Mouse (Mus musculus): Measurements from ENCODE around the gene Pappa. TPM values are rescaled to one million over a fixed set of nuclear protein-coding genes. Genes with fewer than 3 reads are reported as not detected.

Pappa gene
- polyA plus RNA-seq, 1 experiment: 4.4 TPM

GRCm38 (mm10) chr4:65333718-65334117 lies 209.7 kb downstream of the Pappa start:
- Histone ChIP-seq H3K4me1 (ENCODE audit: control insufficient read depth, insufficient read depth, low read length) (no peaks in the 10 kb centered on the region), H3K27ac (ENCODE audit: control insufficient read depth, insufficient read depth, low read depth, low read length) (no peak overlapping the region), H3K36me3 (ENCODE audit: control insufficient read depth, insufficient read depth, low read length) (no peaks in the 10 kb centered on the region), H3K4me3 (ENCODE audit: control insufficient read depth, low read depth, low read length) (no peak overlapping the region), H3K27me3 (ENCODE audit: control insufficient read depth, insufficient read depth, low read length) (no peaks in the 10 kb centered on the region)
- TF ChIP-seq CTCF (IDR thresholded peaks at IDR 0.05; ENCODE audit: control insufficient read depth, insufficient read depth, insufficient replicate concordance, low read depth, low read length): no peak
- no peak for TF ChIP-seq POLR2A (IDR thresholded peaks at IDR 0.05; ENCODE audit: control insufficient read depth, low read depth, low read length)

- Histone ChIP-seq H3K4me1 (ENCODE audit: control insufficient read depth, insufficient read depth, low read length) (no peaks in the 10 kb centered on the region), H3K4me3 (ENCODE audit: control insufficient read depth, low read depth, low read length) (no peak overlapping the region), H3K27ac (ENCODE audit: control insufficient read depth, insufficient read depth, low read depth, low read length) (no peak overlapping the region), H3K27me3 (ENCODE audit: control insufficient read depth, insufficient read depth, low read length) (no peaks in the 10 kb centered on the region), H3K36me3 (ENCODE audit: control insufficient read depth, insufficient read depth, low read length) (no peaks in the 10 kb centered on the region)
- TF ChIP-seq CTCF (IDR thresholded peaks at IDR 0.05; ENCODE audit: control insufficient read depth, insufficient read depth, insufficient replicate concordance, low read depth, low read length): no peak
- no peak for TF ChIP-seq POLR2A (IDR thresholded peaks at IDR 0.05; ENCODE audit: control insufficient read depth, low read depth, low read length)
Observed at GRCm38 (mm10) chr4:65341766-65342165, 217.8 kb downstream of the Pappa start.

GRCm38 (mm10) chr4:65350521-65350920 lies 226.5 kb downstream of the Pappa start:
- Histone ChIP-seq H3K27me3 (ENCODE audit: control insufficient read depth, insufficient read depth, low read length) (no peaks in the 10 kb centered on the region), H3K4me1 (ENCODE audit: control insufficient read depth, insufficient read depth, low read length) (no peaks in the 10 kb centered on the region), H3K36me3 (ENCODE audit: control insufficient read depth, insufficient read depth, low read length) (no peaks in the 10 kb centered on the region), H3K4me3 (ENCODE audit: control insufficient read depth, low read depth, low read length) (no peak overlapping the region), H3K27ac (ENCODE audit: control insufficient read depth, insufficient read depth, low read depth, low read length) (no peak overlapping the region)
- no peak for TF ChIP-seq POLR2A (IDR thresholded peaks at IDR 0.05; ENCODE audit: control insufficient read depth, low read depth, low read length)
- no peak for TF ChIP-seq CTCF (IDR thresholded peaks at IDR 0.05; ENCODE audit: control insufficient read depth, insufficient read depth, insufficient replicate concordance, low read depth, low read length)

DNA sequence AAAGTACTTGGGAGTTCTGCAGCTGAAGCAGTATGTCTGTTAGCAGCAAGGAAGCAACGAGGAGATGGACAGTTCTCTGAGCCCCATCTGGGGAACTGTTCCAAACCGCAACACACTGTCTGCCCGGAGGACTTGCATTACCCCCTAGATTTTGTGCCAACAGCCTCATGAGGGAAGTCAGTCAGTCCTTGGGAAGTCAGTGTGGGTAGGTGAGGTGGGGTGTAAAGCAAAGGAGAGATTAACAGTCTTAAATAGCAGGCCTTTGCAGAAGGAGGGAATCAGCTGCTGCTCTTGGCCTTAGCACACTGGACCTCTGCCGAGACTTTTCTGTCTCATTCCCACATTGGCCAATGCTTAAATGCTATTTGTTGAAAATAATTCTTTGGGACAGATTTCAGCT lies 230.6 kb downstream of the Pappa start:
- Histone ChIP-seq H3K27me3 (ENCODE audit: control insufficient read depth, insufficient read depth, low read length) (no peaks in the 10 kb centered on the region), H3K4me3 (ENCODE audit: control insufficient read depth, low read depth, low read length) (no peak overlapping the region), H3K36me3 (ENCODE audit: control insufficient read depth, insufficient read depth, low read length) (no peaks in the 10 kb centered on the region), H3K27ac (ENCODE audit: control insufficient read depth, insufficient read depth, low read depth, low read length) (no peak overlapping the region), H3K4me1 (ENCODE audit: control insufficient read depth, insufficient read depth, low read length) (no peaks in the 10 kb centered on the region)
- TF ChIP-seq CTCF (IDR thresholded peaks at IDR 0.05; ENCODE audit: control insufficient read depth, insufficient read depth, insufficient replicate concordance, low read depth, low read length) (no peak), POLR2A (IDR thresholded peaks at IDR 0.05; ENCODE audit: control insufficient read depth, low read depth, low read length) (no peak)

GRCm38 (mm10) chr4:65367135-65367534 lies 243.2 kb downstream of the Pappa start:
- H3K27ac ChIP-seq (ENCODE audit: control insufficient read depth, insufficient read depth, low read depth, low read length): no peak overlapping the region
- H3K36me3 ChIP-seq (ENCODE audit: control insufficient read depth, insufficient read depth, low read length): no peaks in the 10 kb centered on the region
- no peak overlapping the region for H3K4me3 ChIP-seq (ENCODE audit: control insufficient read depth, low read depth, low read length)
- H3K4me1 ChIP-seq (ENCODE audit: control insufficient read depth, insufficient read depth, low read length): no peaks in the 10 kb centered on the region
- TF ChIP-seq CTCF (IDR thresholded peaks at IDR 0.05; ENCODE audit: control insufficient read depth, insufficient read depth, insufficient replicate concordance, low read depth, low read length) (no peak), POLR2A (IDR thresholded peaks at IDR 0.05; ENCODE audit: control insufficient read depth, low read depth, low read length) (no peak)
- no peaks in the 10 kb centered on the region for H3K27me3 ChIP-seq (ENCODE audit: control insufficient read depth, insufficient read depth, low read length)

- Histone ChIP-seq H3K36me3 (ENCODE audit: control insufficient read depth, insufficient read depth, low read length) (no peaks in the 10 kb centered on the region), H3K4me3 (ENCODE audit: control insufficient read depth, low read depth, low read length) (no peak overlapping the region), H3K27ac (ENCODE audit: control insufficient read depth, insufficient read depth, low read depth, low read length) (no peak overlapping the region), H3K27me3 (ENCODE audit: control insufficient read depth, insufficient read depth, low read length) (no peaks in the 10 kb centered on the region), H3K4me1 (ENCODE audit: control insufficient read depth, insufficient read depth, low read length) (no peaks in the 10 kb centered on the region)
- TF ChIP-seq CTCF (IDR thresholded peaks at IDR 0.05; ENCODE audit: control insufficient read depth, insufficient read depth, insufficient replicate concordance, low read depth, low read length) (no peak), POLR2A (IDR thresholded peaks at IDR 0.05; ENCODE audit: control insufficient read depth, low read depth, low read length) (no peak)
Observed at GRCm38 (mm10) chr4:65372731-65373130, 248.8 kb downstream of the Pappa start.

- no peaks in the 10 kb centered on the region for H3K36me3 ChIP-seq (ENCODE audit: control insufficient read depth, insufficient read depth, low read length)
- no peaks in the 10 kb centered on the region for H3K27me3 ChIP-seq (ENCODE audit: control insufficient read depth, insufficient read depth, low read length)
- no peak overlapping the region for H3K27ac ChIP-seq (ENCODE audit: control insufficient read depth, insufficient read depth, low read depth, low read length)
- H3K4me3 ChIP-seq (ENCODE audit: control insufficient read depth, low read depth, low read length): no peak overlapping the region
- TF ChIP-seq CTCF (IDR thresholded peaks at IDR 0.05; ENCODE audit: control insufficient read depth, insufficient read depth, insufficient replicate concordance, low read depth, low read length) (no peak), POLR2A (IDR thresholded peaks at IDR 0.05; ENCODE audit: control insufficient read depth, low read depth, low read length) (no peak)
- no peaks in the 10 kb centered on the region for H3K4me1 ChIP-seq (ENCODE audit: control insufficient read depth, insufficient read depth, low read length)
Observed at GRCm38 (mm10) chr4:65373841-65374240, 249.9 kb downstream of the Pappa start.

DNA sequence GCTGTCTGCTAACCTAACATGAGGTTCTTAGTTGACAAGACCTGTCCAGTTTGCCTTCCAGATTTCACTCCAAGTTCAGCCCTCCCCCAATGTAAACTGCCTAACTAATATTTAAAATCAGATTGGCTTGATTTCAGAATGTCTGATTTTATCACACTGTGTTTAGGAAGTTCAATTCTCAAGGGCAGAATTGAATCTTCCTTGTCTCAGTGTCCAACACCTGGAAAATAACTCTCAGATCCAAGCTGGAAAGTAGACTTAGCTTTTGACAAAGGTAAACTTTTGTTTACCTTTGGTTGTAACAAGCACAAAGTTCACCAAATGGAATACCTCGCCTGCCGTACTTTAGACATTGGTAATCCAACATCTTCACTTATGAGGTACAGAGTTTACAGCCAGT lies 252.6 kb downstream of the Pappa start:
- TF ChIP-seq CTCF (IDR thresholded peaks at IDR 0.05; ENCODE audit: control insufficient read depth, insufficient read depth, insufficient replicate concordance, low read depth, low read length) (no peak), POLR2A (IDR thresholded peaks at IDR 0.05; ENCODE audit: control insufficient read depth, low read depth, low read length) (no peak)
- no peak overlapping the region for H3K4me3 ChIP-seq (ENCODE audit: control insufficient read depth, low read depth, low read length)
- H3K27me3 ChIP-seq (ENCODE audit: control insufficient read depth, insufficient read depth, low read length): no peaks in the 10 kb centered on the region
- H3K36me3 ChIP-seq (ENCODE audit: control insufficient read depth, insufficient read depth, low read length): no peaks in the 10 kb centered on the region
- H3K27ac ChIP-seq (ENCODE audit: control insufficient read depth, insufficient read depth, low read depth, low read length): no peak overlapping the region
- H3K4me1 ChIP-seq (ENCODE audit: control insufficient read depth, insufficient read depth, low read length): no peaks in the 10 kb centered on the region
